Mouse (Mus musculus): ENCODE results near the gene Dbndd2. TPM values are rescaled to one million over a fixed set of nuclear protein-coding genes. Genes with fewer than 3 reads are reported as not detected.

Dbndd2 gene
- polyA plus RNA-seq, 1 experiment from 2014 or later = 10.4 TPM

GRCm38 (mm10) chr2:164455421-164456190 is 30.3 kb upstream of the Dbndd2 start:
- WGBS = 65% methylated on average over 6 of the region's 6 CpGs
- no peaks in the 10 kb centered on the region for H3K36me3 ChIP-seq
- no peaks in the 10 kb centered on the region for H3K9me3 ChIP-seq
- no peaks in the 10 kb centered on the region for H3K27me3 ChIP-seq (replicated peaks)
- H3K9ac ChIP-seq = no peak overlapping the region
- peak overlapping the region; percentile 79 for H3K27ac ChIP-seq
- peaks cover 26% of the 10 kb centered on the region for H3K4me1 ChIP-seq
- no peak overlapping the region for H3K4me3 ChIP-seq (replicated peaks)
- H3K4me2 ChIP-seq = no peak overlapping the region
- no peak for ATAC-seq (ENCODE audit: insufficient read depth, low FRiP score, low read depth)

DNA sequence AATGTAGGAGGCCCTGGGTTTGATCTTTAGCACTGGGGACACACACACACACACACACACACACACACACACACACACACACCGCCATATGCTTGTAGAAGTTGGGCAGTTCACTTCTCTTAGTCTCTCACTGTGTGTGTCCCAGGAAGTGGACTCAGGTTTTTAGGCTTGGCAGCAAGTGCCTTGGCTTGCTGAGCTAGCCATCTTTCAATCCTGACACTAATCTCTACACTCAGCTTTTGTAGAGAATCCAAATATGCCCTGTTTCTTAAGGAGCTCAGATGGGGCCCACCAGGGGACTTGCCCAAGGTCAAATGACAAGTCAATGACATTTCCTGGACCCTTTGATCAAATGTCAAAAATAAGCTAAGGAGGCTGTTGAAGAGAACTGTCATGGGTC is 29.5 kb upstream of the Dbndd2 start:
- H3K4me3 ChIP-seq (replicated peaks) = no peak overlapping the region
- 68% methylated on average over 1 of the region's 1 CpGs for WGBS

GRCm38 (mm10) chr2:164456864-164457300 is 29.0 kb upstream of the Dbndd2 start, which contains the start of gene Sys1:
Gene Sys1 (plus strand): TSS chr2:164456964.
- ATAC-seq (ENCODE audit: insufficient read depth, low FRiP score, low read depth) = no peak
- WGBS = under 1% methylated on average over 7 of the region's 7 CpGs

More for the DNA sequence above, 29.5 kb upstream of the Dbndd2 start:
- Histone ChIP-seq H3K36me3 (no peaks in the 10 kb centered on the region), H3K4me1 (peaks cover 26% of the 10 kb centered on the region), H3K27me3 (replicated peaks) (no peaks in the 10 kb centered on the region), H3K9me3 (no peaks in the 10 kb centered on the region), H3K27ac (peak overlapping the region; percentile 79), H3K4me2 (peak overlapping the region; percentile 42), H3K9ac (no peak overlapping the region)
- no peak for ATAC-seq (ENCODE audit: insufficient read depth, low FRiP score, low read depth)

GRCm38 (mm10) chr2:164457942-164458341 is 28.0 kb upstream of the Dbndd2 start:
- H3K9ac ChIP-seq = no peak overlapping the region
- peak overlapping the region; percentile 83 for H3K27ac ChIP-seq
- H3K36me3 ChIP-seq = no peaks in the 10 kb centered on the region
- H3K27me3 ChIP-seq (replicated peaks) = no peaks in the 10 kb centered on the region
- peak; percentile 50 for ATAC-seq (ENCODE audit: insufficient read depth, low FRiP score, low read depth)
- H3K4me2 ChIP-seq = peak overlapping the region; percentile 8; the same call in 1 of the 2 replicates
- no peaks in the 10 kb centered on the region for H3K9me3 ChIP-seq
- peaks cover 31% of the 10 kb centered on the region for H3K4me1 ChIP-seq
- WGBS = 32% methylated on average over 7 of the region's 7 CpGs
- no peak overlapping the region for H3K4me3 ChIP-seq (replicated peaks)

More at GRCm38 (mm10) chr2:164456864-164457300, 29.0 kb upstream of the Dbndd2 start, which contains the start of gene Sys1:
- no peaks in the 10 kb centered on the region for H3K27me3 ChIP-seq (replicated peaks)
- peak within 1 kb of the TSS; percentile 42 for H3K4me2 ChIP-seq
- H3K9me3 ChIP-seq = no peaks in the 10 kb centered on the region
- peak within 1 kb of the TSS; percentile 16; the same call in 1 of the 2 replicates for H3K4me3 ChIP-seq (replicated peaks)
- H3K36me3 ChIP-seq = no peaks in the 10 kb centered on the region
- peaks cover 28% of the 10 kb centered on the region for H3K4me1 ChIP-seq
- no peak within 1 kb of the TSS for H3K9ac ChIP-seq
- peak within 1 kb of the TSS; percentile 83 for H3K27ac ChIP-seq

GRCm38 (mm10) chr2:164458535-164458934 is 27.4 kb upstream of the Dbndd2 start:
- Histone ChIP-seq H3K36me3 (no peaks in the 10 kb centered on the region), H3K9ac (no peak overlapping the region), H3K4me1 (peaks cover 31% of the 10 kb centered on the region), H3K4me3 (replicated peaks) (no peak overlapping the region), H3K27ac (peak overlapping the region; percentile 83), H3K9me3 (no peaks in the 10 kb centered on the region), H3K27me3 (replicated peaks) (no peaks in the 10 kb centered on the region), H3K4me2 (0 out of 2 replicates have a peak overlapping the region, but pooled peaks have one; percentile 11)
- ATAC-seq (ENCODE audit: insufficient read depth, low FRiP score, low read depth) = no peak
- 64% methylated on average over 8 of the region's 8 CpGs for WGBS

GRCm38 (mm10) chr2:164460745-164461551 is 25.0 kb upstream of the Dbndd2 start, which contains the start of gene Gm20458:
Gene Gm20458 (plus strand): TSS chr2:164460967.
- Histone ChIP-seq H3K9me3 (no peaks in the 10 kb centered on the region), H3K27ac (peak within 1 kb of the TSS; percentile 82), H3K9ac (peak within 1 kb of the TSS; percentile 55; the same call in 1 of the 2 replicates), H3K36me3 (peaks cover 15% of the 10 kb centered on the region), H3K27me3 (replicated peaks) (no peaks in the 10 kb centered on the region), H3K4me1 (peaks cover 13% of the 10 kb centered on the region), H3K4me3 (replicated peaks) (peak within 1 kb of the TSS; percentile 68), H3K4me2 (peak within 1 kb of the TSS; percentile 63)
- under 1% methylated on average over 69 of the region's 79 CpGs for WGBS
- ATAC-seq (ENCODE audit: insufficient read depth, low FRiP score, low read depth) = peak; percentile 94

GRCm38 (mm10) chr2:164465161-164465560 is 20.7 kb upstream of the Dbndd2 start:
- peaks cover 5% of the 10 kb centered on the region for H3K4me1 ChIP-seq
- peaks cover 15% of the 10 kb centered on the region for H3K36me3 ChIP-seq
- H3K9ac ChIP-seq = no peak overlapping the region
- H3K4me3 ChIP-seq (replicated peaks) = no peak overlapping the region
- no peak for ATAC-seq (ENCODE audit: insufficient read depth, low FRiP score, low read depth)
- H3K4me2 ChIP-seq = no peak overlapping the region
- no peaks in the 10 kb centered on the region for H3K27me3 ChIP-seq (replicated peaks)
- no peak overlapping the region for H3K27ac ChIP-seq
- H3K9me3 ChIP-seq = no peaks in the 10 kb centered on the region

GRCm38 (mm10) chr2:164466787-164467186 is 19.1 kb upstream of the Dbndd2 start:
- Histone ChIP-seq H3K4me2 (no peak overlapping the region), H3K9me3 (no peaks in the 10 kb centered on the region), H3K27me3 (replicated peaks) (no peaks in the 10 kb centered on the region), H3K27ac (no peak overlapping the region), H3K9ac (no peak overlapping the region), H3K36me3 (peaks cover 15% of the 10 kb centered on the region), H3K4me3 (replicated peaks) (no peak overlapping the region), H3K4me1 (peaks cover 4% of the 10 kb centered on the region)
- ATAC-seq (ENCODE audit: insufficient read depth, low FRiP score, low read depth) = no peak
- 70% methylated on average over 5 of the region's 5 CpGs for WGBS

- Histone ChIP-seq H3K36me3 (0 out of 2 replicates have a peak, but pooled peaks cover 6% of the 10 kb centered on the region), H3K27ac (no peak overlapping the region), H3K4me2 (no peak overlapping the region), H3K9me3 (no peaks in the 10 kb centered on the region), H3K4me1 (no peaks in the 10 kb centered on the region), H3K27me3 (replicated peaks) (no peaks in the 10 kb centered on the region), H3K9ac (no peak overlapping the region), H3K4me3 (replicated peaks) (no peak overlapping the region)
- 28% methylated on average over 10 of the region's 10 CpGs for WGBS
- no peak for ATAC-seq (ENCODE audit: insufficient read depth, low FRiP score, low read depth)
These were observed 15.7 kb upstream of the Dbndd2 start for GRCm38 (mm10) chr2:164470254-164470653.

- 83% methylated on average over 6 of the region's 6 CpGs for WGBS
- Histone ChIP-seq H3K27ac (no peak within 1 kb of the TSS), H3K4me3 (replicated peaks) (no peak within 1 kb of the TSS), H3K9ac (no peak within 1 kb of the TSS), H3K27me3 (replicated peaks) (no peaks in the 10 kb centered on the region), H3K4me2 (no peak within 1 kb of the TSS), H3K9me3 (no peaks in the 10 kb centered on the region), H3K4me1 (no peaks in the 10 kb centered on the region), H3K36me3 (0 out of 2 replicates have a peak, but pooled peaks cover 2% of the 10 kb centered on the region)
- no peak for ATAC-seq (ENCODE audit: insufficient read depth, low FRiP score, low read depth)
These were observed 12.3 kb upstream of the Dbndd2 start, which contains the start of gene Trp53tg5 for GRCm38 (mm10) chr2:164473624-164474023. Gene Trp53tg5 (minus strand): TSS chr2:164473724.

GRCm38 (mm10) chr2:164486258-164487114 is 580 bp downstream of the Dbndd2 start:
- peak overlapping the region; percentile 100 for H3K4me2 ChIP-seq
- H3K27me3 ChIP-seq (replicated peaks) = peaks cover 5% of the 10 kb centered on the region; the same call in 1 of the 2 replicates
- H3K27ac ChIP-seq = no peak overlapping the region
- H3K36me3 ChIP-seq = 0 out of 2 replicates have a peak, but pooled peaks cover 5% of the 10 kb centered on the region
- H3K9ac ChIP-seq = peak overlapping the region; percentile 54
- peak; percentile 65 for ATAC-seq (ENCODE audit: insufficient read depth, low FRiP score, low read depth)
- WGBS = under 1% methylated on average over 77 of the region's 90 CpGs
- H3K4me1 ChIP-seq = peaks cover 11% of the 10 kb centered on the region; the same call in 1 of the 2 replicates
- peak overlapping the region; percentile 74 for H3K4me3 ChIP-seq (replicated peaks)
- H3K9me3 ChIP-seq = no peaks in the 10 kb centered on the region

All from stomach, embryonic 15.5 days (tissue).